12 mouse cellular contexts compared by ENCODE assay signal in the genomic region with DNA sequence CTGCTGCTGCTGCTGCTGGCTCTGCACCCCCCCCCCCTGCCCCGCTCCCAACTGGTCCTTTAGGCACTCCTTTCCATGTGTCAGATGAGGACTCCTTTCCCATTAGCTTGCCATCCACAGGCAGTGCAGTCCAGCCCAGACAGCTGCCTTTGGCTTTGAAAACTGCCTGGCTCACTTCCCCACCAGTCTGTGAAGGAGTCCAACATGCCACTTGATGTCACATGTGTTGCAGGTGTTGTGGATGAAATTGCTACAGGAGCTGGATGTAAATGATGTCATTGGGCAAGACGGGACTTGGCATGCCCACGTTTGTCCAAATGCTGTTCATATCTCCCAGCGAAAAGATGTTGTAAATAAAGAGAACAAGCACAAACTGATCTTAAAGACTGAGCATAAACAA. TPM values are rescaled to one million over a fixed set of nuclear protein-coding genes. Genes with fewer than 3 reads are reported as not detected.
DNase-seq lines count a peak whose midpoint lies in the region; ATAC-seq and TF ChIP-seq lines count a peak whose summit lies in the region.
"Had no signal": no experiment of that assay in that cellular context is flagged by ENCODE, and none has a peak within 500 bp of the region (broad histone marks: within the 10 kb centered on the region; RNA-seq: fewer than 3 reads in every experiment).

No protein-coding gene starts in this region.

- no peaks in the 10 kb centered on the region for H3K36me3 ChIP-seq in lung, embryonic 14.5 days (ENCODE audit: insufficient read depth)
- H3K36me3 ChIP-seq in stomach, postnatal 0 days (ENCODE audit: control insufficient read depth, insufficient read depth, low read length), result no peaks in the 10 kb centered on the region
- H3K36me3 ChIP-seq: embryonic facial prominence, embryonic 15.5 days; heart, embryonic 13.5 days had no signal

- 58% methylated on average over 4 of the region's 4 CpGs for WGBS in lung, embryonic 14.5 days
- WGBS in stomach, postnatal 0 days, result 44% methylated on average over 4 of the region's 4 CpGs

- ATAC-seq in lung, embryonic 14.5 days (ENCODE audit: insufficient read depth), result peak; percentile 72
- ATAC-seq in stomach, postnatal 0 days (ENCODE audit: low FRiP score, low TSS enrichment), result peak; percentile 25; the same call in 1 of the 2 replicates

- DNase-seq in urinary bladder, postnatal 25 days (ENCODE audit: low spot score), result peak; percentile 9
- DNase-seq in urinary bladder, postnatal 10 days (ENCODE audit: low spot score), result no peak
- peak; percentile 85 for DNase-seq in gastrocnemius, postnatal 25 days
- DNase-seq in lung, embryonic 14.5 days, result peak; percentile 26
- DNase-seq in stomach, postnatal 0 days (ENCODE audit: low spot score), result no peak
- no peak for DNase-seq in kidney, postnatal 25 days
- DNase-seq in T-cell, adult 2 months (ENCODE audit: low spot score), result no peak
- DNase-seq in cerebellum, adult 9-10 months, result no peak
- DNase-seq: kidney, adult 2 months had no signal

- no peak overlapping the region for H3K4me2 ChIP-seq in lung, embryonic 14.5 days
- H3K4me2 ChIP-seq in stomach, postnatal 0 days (replicated peaks; ENCODE audit: low read depth), result no peak overlapping the region
- H3K4me2 ChIP-seq: embryonic facial prominence, embryonic 15.5 days; heart, embryonic 13.5 days had no signal

- H3K27me3 ChIP-seq in lung, embryonic 14.5 days (ENCODE audit: insufficient read depth, low read length), result no peaks in the 10 kb centered on the region
- H3K27me3 ChIP-seq in stomach, postnatal 0 days (ENCODE audit: control insufficient read depth, insufficient read depth, low read length), result no peaks in the 10 kb centered on the region
- H3K27me3 ChIP-seq: embryonic facial prominence, embryonic 15.5 days; heart, embryonic 13.5 days had no signal

- no peak for TF ChIP-seq EP300 in stomach, postnatal 0 days (optimal IDR thresholded peaks at IDR 0.05)

- H3K27ac ChIP-seq in lung, embryonic 14.5 days (ENCODE audit: low read depth), result no peak overlapping the region
- H3K27ac ChIP-seq in stomach, postnatal 0 days (replicated peaks), result 0 out of 2 replicates have a peak overlapping the region, but pooled peaks have one; percentile 18
- H3K27ac ChIP-seq: embryonic facial prominence, embryonic 15.5 days; heart, embryonic 13.5 days had no signal

- H3K9ac ChIP-seq in lung, embryonic 14.5 days, result no peak overlapping the region
- no peak overlapping the region for H3K9ac ChIP-seq in stomach, postnatal 0 days (ENCODE audit: low read length)
- H3K9ac ChIP-seq: embryonic facial prominence, embryonic 15.5 days; heart, embryonic 13.5 days had no signal

- H3K4me3 ChIP-seq in lung, embryonic 14.5 days (ENCODE audit: low read depth, low read length), result no peak overlapping the region
- H3K4me3 ChIP-seq in stomach, postnatal 0 days (ENCODE audit: low read depth, low read length), result no peak overlapping the region
- H3K4me3 ChIP-seq: embryonic facial prominence, embryonic 15.5 days; heart, embryonic 13.5 days; megakaryocyte, embryonic 14.5 days had no signal

- H3K9me3 ChIP-seq in lung, embryonic 14.5 days (ENCODE audit: low read depth, low read length), result no peaks in the 10 kb centered on the region
- no peaks in the 10 kb centered on the region for H3K9me3 ChIP-seq in stomach, postnatal 0 days (ENCODE audit: control insufficient read depth, low read length)
- H3K9me3 ChIP-seq: embryonic facial prominence, embryonic 15.5 days; heart, embryonic 13.5 days; megakaryocyte, embryonic 14.5 days had no signal

- no peak for TF ChIP-seq CTCF in lung, embryonic 14.5 days (IDR thresholded peaks at IDR 0.05; ENCODE audit: low read depth)
- TF ChIP-seq CTCF in stomach, postnatal 0 days (IDR thresholded peaks at IDR 0.05; ENCODE audit: low read depth), result no peak

- H3K4me1 ChIP-seq in lung, embryonic 14.5 days (ENCODE audit: insufficient read depth), result peaks cover 12% of the 10 kb centered on the region; the same call in 1 of the 2 replicates
- 0 out of 2 replicates have a peak, but pooled peaks cover 4% of the 10 kb centered on the region for H3K4me1 ChIP-seq in stomach, postnatal 0 days (replicated peaks; ENCODE audit: control insufficient read depth, insufficient read depth)
- H3K4me1 ChIP-seq: embryonic facial prominence, embryonic 15.5 days had no signal

RNA-seq across cellular contexts. Expression of gene Arrdc3, which starts 56.0 kb away (rescaled TPM):
- 10 to 100 TPM; 29.2 to 39.4 TPM for total RNA-seq in gastrocnemius, postnatal 25 days (2021)
- 65.5 and 69.2 TPM in 2 replicates for polyA plus RNA-seq in lung, embryonic 14.5 days (2014; fragmentation: Nextera tagmentation; extraction: Ambion mirVana)
- 22.1 and 23.4 TPM in 2 replicates for polyA plus RNA-seq in stomach, postnatal 0 days (2015; fragmentation: Nextera tagmentation; extraction: Ambion mirVana)

Comparison
In these comparisons a context has a peak if more than half of its experiments do, and no peak if none do; other contexts are left out.
1. DNase-seq: peak in urinary bladder, postnatal 25 days (single experiment), gastrocnemius, postnatal 25 days (single experiment) and lung, embryonic 14.5 days (single experiment); none in urinary bladder, postnatal 10 days (single experiment), stomach, postnatal 0 days (single experiment), kidney, postnatal 25 days (0 of 2), T-cell, adult 2 months (single experiment) and cerebellum, adult 9-10 months (single experiment).